Mouse (Mus musculus): ENCODE data around the gene Gnb5. TPM values are rescaled to one million over a fixed set of nuclear protein-coding genes. Genes with fewer than 3 reads are reported as not detected.
A peak's percentile ranks its signal among the peaks of the same experiment; 100 is the strongest.

Gnb5 gene
- polyA plus RNA-seq (2015; fragmentation: Nextera tagmentation; extraction: Ambion mirVana), result 4.4 and 4.5 TPM in 2 replicates

DNA sequence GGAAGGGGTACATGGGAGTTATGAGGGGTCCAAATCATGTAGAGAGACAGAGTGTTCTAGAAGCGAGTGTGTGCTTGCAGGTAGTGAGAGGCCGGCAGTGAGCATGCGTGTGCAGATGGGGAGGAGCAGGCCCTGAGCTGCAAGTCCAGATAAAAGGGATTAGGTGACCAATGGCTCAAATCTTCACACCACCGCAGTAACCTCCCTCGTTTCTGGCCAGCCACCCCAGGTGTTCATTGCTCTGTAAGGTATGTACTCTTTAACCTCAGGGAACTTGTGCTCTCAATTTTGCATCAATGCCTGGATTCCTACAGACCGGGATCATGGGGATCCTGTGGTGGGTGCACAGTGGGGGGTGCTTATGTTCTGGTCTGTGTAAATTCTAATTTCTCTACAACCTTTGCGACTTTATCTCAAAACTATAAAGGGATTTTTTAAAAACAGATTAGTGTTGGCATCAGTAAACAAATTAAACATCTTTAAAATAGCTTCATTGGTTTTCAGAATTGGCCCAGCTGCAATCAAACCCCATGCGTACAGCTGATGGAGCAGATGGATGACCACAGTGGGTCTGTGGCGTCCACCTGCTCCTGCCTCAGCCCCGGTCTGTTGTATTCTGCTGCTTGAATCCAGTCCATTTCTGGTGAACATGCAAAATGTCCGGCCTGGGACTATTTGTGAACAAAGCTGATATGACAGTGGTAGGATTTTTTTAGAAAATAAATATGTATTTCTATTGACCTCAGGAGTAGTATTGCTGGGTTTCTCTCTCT lies at the start of gene Gnb5:
Gene Gnb5, plus strand, starts transcription at position 163 of the 773 bp plus-strand sequence.
- DNase-seq (ENCODE audit: low spot score), result no peak

DNA sequence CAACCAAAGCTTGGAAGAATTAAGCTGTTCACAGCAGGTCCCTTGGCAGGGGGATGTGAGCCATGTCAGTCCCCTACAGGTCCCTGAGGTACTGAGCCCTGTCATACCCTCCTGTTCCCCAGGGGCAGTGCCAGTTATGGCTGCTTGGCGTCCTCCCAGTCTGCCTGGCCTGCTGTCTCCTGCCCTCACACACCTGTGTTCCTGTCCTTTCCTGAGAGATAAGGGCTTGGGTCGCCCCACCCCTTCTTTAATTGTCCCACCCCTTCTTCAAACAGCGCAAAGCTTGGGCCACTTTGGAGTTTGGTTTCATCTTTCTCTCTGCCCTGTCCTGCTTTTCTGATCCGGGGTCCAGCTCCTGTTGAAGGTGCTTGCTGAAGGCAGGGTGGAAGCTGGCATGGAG lies 47.3 kb upstream of the Gnb5 start:
- no peak for DNase-seq (ENCODE audit: low spot score)

DNA sequence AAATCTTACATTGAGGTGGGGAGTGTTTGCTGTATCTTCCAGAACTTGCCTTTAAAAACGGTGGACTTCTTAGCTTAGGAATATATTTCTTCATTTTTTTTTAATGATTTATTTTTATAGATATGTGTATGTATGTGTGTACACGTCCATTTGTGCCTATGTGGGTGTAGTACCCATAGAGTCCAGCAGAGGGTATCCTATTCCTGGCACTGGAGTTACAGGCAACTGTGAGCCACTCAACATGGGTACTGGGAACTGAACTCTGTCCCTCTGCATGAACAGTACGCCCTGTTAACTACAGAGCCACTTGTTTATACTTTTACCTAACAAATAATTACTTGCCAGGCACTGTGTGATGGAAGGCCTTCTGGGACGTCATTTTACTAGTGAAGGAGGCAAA lies 46.4 kb upstream of the Gnb5 start:
- DNase-seq (ENCODE audit: low spot score), result no peak

DNA sequence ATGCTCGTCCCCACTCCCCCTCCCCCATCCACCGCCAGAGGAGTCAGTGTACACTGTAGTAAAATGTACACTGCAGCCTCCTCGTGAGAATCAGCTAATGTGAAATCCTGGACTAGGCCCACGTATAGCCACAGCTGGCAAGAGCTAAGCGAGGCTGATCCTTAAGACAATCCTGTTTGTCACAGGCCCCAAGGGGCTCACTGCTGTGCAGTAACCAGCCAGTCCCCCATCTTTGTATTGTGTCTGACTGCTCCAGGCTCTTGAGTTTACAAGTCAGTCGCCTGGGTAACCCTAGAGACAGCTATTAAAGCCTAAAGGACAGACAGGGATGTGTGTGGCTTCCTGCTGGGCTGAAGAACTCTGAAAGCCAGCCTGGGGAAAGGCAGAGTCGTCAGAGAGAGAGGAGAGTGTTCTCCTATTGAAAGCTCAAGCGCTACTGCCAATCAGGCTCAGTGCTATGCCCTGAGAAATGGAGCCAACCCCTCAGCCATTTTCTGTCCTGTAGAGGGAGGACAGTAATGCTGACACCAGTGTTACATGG lies 44.7 kb upstream of the Gnb5 start:
- DNase-seq (ENCODE audit: low spot score), result no peak

DNA sequence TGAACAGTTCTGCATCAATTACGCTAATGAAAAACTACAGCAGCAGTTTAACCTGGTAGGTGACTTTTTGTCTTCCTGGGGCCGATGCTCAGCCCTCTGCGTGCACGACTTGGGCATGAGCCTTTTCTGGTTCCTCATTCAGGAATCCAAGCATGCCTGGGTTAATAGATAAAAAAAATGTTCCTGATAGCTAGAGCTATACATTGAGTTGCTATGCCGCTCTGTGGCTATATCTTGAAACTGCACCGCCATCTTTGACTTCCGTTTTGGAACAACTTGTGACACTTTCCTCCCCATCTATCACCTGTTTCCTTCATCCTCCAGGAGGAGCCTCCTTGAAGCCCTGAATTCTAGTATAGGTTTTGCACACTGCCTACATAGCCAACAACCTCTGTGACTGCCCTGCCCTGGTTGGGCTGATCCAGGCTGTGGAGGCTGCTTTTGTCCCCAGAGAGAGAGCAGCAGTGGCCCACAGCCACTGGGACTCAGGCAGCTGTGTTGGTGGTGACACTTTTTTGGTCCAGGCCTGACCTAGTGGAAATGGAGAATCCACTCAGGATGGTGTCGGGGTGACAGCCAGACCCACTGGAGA lies 43.8 kb upstream of the Gnb5 start:
- peak; percentile 53 for DNase-seq (ENCODE audit: low spot score)

DNA sequence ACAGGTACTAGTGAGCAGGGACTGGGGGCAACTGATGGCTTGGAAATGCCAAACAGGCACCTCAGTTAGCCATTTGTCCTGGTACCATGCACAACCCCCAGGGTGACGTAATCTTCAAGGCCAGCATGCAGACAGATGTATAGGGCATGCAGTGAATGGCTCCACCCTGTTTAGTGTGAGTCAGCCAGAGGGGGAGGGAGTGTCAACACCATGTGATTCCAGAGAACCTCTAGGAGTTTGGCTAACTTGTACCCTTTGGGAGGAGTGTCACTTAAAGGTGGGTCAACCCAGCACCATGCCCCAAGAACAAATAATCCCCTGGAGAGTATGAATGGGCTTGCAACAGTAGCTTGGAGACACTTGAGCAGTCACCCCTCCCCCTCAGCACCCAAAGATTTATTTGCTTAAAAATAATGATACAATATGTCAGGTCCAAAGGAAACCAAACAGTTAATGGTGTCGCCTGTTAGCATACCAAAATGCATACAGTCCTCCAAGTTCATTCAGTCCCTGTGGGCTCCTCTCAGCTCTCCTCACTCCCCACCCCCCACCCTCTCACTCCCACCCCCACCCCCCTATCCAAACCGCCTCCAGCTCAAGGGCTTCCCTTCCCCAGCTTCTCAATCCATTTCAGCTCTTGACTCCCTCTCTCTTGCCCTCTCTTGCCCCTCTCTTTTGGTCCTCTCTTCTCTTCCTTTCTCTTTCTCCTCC lies 41.9 kb upstream of the Gnb5 start:
- DNase-seq (ENCODE audit: low spot score), result no peak

DNA sequence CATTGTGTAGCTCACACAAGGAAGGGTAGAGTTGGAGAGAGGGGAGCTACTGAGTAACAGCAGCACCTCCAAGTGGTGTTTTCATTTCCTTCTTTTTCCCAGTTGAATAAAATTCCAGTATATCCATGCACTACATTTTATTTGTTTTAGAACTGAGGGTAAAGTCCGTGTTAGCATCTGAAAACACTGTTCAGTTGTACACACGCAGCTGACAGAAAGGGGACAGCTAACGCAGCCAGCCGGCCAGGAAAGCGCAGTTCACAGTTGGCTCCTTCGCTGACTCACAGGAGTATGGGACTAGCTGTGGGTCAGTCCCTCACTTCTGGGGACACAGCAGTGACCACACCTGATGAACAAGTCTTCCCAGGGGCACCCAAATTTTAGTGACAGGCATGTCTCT lies 38.9 kb upstream of the Gnb5 start:
- DNase-seq (ENCODE audit: low spot score), result no peak

DNA sequence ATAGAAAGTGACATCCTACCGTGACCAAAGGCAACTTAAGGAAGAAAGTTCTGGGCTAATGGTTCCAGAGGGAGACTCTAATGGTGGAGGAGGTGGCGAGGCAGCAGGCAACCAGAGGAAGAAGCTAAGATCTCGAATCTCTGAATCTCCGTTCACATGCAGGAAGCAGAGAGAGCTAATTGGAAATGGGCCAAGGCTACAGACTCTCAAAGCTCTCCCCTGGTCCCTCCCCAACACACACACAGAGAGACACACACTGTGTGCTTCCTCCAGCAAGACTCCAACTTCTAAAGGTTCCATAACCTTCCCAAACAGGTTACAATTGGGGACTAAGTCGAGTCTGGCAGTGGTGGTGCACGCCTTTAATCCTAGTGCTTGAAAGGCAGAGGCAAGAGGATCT lies 35.7 kb upstream of the Gnb5 start:
- no peak for DNase-seq (ENCODE audit: low spot score)

DNA sequence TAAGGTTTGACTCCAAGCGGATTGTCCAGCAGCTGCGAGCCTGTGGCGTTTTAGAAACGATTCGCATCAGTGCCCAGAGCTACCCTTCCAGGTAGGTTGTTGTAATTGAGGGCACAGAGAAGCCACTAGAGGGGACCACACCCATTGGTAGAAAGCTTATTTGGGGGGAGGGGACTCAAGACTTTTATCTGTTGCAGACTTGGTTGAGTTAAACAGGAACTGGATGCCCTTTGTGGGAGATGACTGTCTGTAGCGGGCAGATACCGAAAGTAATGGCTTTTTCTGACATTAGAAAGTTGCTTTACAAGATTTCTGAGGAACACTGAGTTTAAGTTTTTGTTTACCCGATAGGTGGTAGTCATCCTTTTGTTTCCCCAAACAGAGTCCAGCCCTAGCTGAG lies 34.5 kb upstream of the Gnb5 start:
- DNase-seq (ENCODE audit: low spot score), result no peak

DNA sequence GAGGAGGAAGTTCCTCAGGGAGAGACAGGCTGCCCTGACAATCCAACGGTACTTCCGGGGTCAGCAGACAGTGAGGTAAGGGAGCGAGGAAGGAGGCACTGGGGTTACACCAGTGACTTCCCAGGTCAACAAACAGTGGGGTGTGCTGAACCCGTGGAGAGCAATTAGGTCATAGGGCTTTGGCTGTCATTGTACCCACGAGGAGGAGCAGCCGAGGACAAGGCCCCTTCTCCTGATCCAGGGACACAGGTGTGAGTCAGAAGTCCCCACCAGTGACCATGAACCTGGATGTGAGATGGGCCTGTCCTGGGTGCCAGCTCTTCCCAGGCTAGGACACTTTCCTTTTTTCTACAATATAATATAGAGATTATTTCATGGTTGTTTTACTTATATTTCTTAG lies 32.4 kb upstream of the Gnb5 start:
- no peak for DNase-seq (ENCODE audit: low spot score)

DNA sequence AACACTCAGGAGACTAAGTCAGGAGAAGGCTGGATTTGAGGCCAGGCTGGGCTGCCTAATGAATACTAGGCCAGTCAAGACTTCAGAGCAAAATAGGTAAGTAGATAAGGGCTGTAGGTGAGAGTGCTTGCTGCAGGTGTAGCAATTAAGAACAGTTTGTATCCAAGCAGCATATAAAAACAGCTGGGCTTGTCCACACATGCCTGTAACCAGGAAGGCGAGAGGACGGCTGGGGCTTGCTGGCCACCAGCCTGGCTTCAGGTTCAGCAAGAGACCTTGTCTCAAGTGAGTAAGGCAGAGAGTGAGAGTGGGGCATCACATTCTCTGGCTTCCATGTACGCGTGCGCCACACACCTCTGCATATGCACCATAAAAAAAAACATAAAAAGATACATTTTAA lies 31.6 kb upstream of the Gnb5 start:
- no peak for DNase-seq (ENCODE audit: low spot score)

DNA sequence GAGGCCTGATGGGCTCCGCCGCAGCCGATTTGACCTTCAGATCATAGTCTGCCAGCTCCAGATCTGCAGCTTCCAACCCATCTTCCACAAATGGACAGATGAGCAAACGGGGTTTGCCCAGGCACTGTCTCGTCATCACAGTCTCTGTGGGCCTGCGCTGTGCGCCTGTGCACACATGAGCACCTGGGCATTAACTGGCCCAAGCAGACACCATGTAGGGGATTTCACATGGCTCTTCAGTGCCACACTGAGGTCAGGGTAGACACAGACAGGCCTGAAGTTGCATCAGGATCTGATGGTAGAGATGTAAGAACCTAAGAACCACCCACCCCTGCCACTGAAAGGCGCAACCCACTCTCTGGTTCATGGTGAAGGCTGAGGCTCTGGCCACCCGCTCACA lies 31.0 kb upstream of the Gnb5 start:
- DNase-seq (ENCODE audit: low spot score), result no peak

DNA sequence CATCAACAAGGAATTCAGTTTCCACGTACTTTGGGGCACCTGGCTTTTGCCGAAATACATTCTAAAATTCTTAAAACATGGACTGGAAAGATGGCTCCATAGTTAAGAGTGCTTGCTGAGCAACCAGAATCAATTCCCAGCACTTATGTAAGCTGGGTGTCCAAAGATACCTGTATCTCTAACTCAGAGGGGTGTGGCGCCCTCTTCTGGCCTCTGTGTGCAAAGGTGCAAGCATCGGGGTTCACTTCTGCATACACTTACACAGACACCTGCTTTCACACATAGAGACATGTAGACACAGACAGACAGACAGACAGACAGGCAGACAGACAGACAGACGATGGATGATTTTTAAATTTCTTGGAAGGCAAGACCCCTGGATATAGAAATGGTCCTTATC lies 25.3 kb upstream of the Gnb5 start:
- DNase-seq (ENCODE audit: low spot score), result peak; percentile 54

DNA sequence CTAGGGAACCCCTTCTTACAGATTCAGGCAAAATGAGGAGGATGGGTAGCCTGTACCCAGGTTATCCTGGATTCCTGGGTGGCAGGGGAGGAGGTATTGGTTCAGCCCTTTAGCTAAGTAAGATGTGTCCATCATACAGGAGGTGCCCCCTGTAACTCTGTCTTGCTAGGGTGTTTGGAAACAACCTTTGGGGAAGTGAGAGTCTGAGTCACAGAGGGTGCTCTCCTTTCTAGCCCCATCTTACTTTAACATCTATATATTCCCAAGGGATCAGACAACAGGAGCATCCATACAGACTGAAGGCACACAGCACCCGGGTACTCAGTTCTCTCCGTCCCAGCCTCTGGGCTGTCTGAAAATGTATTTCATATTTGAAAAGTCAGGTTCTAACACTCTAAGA lies 23.9 kb upstream of the Gnb5 start:
- DNase-seq (ENCODE audit: low spot score), result no peak

DNA sequence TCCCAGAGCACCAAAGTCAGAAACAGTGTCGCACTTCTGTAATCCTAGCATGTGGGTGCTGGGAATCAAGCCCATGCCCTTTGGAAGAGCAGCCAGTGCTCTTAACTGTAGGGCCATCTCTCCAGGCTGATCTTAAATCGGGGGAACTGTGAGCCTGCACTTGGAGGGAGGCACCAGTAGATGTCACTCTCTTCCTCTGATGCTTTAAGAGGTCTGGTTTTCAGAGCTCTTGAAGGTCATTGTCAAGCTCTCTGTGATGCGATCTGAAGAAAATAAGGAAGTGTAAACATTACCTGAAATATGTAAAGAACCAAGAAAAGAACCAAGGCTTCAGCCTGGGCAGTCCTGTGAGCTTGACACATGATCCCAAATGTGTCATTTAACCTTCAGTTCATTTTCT lies 23.3 kb upstream of the Gnb5 start:
- DNase-seq (ENCODE audit: low spot score), result peak; percentile 61

DNA sequence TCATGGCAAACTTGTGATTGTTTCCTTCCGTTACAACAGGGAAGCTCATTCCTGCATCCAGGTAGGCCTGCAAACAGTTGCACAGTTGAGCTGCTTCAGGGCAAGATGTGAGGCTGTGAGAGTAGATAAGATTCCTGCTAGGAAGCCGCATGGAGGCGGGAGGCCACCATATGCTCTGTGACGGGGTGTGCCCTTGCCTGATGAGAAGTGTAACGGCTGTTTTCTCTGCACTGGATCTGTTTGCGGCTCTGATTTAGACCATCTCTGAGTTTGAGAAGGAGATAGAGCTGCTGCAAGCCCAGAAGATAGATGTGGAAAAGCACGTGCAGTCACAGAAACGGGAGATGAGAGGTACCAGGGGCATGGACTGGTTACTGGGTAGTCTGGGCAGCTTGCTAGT lies 22.5 kb upstream of the Gnb5 start:
- DNase-seq (ENCODE audit: low spot score), result no peak

DNA sequence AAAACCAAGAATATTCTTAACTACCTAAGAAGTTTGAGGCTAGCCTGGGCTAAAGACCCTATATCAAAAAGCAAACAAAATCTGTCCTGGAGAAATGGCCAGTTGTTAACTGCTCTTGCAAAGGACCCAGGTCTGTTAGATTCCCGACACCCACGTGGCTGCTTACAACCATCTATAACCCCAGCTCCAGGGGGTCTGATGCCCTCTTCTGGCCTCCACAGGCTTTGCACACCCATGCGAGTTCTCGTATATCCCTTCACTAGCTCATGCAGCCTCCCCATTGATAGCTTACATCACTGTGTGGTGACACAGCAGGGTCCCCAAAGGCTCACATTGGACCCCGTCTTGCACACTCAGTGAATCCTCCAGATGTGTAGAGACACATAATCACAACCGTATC lies 20.7 kb upstream of the Gnb5 start:
- no peak for DNase-seq (ENCODE audit: low spot score)

DNA sequence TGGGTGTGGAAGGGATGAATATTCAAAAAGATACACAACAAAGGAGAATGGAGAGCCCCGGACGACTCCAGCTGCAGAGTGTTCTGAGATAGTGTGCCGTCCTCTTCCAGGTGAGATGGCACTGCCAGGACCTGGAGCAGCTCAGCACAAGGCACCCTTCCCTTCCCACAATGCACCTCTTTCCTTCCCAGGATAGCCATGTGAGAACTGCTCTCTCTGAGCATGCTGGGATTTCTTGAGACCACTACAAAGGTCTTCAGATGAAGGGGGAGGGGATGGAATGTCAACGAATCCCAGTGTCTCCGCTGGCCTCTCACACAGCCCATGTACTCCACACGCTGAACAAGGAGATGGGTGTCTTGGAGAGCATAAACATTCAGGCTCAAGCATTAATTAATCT lies 18.5 kb upstream of the Gnb5 start:
- no peak for DNase-seq (ENCODE audit: low spot score)

DNA sequence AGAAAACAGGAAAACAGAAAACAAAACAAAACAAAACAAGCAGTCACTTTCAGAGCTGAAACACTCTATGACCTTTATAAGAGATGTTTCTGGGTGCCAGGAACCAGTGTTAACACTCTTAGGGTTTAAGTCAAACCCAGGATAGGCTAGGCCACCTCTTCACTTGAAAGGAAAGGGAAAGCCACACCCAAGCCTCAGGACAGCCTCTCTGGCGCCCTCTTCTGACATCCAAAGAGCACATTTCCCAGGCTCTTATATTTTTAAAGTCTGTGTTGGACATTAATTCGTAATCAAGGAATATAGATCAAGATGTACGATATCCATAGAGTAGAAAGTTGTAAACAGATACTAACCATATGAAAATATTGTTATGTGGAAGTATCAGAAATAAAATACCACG lies 16.5 kb upstream of the Gnb5 start:
- DNase-seq (ENCODE audit: low spot score), result peak; percentile 22

DNA sequence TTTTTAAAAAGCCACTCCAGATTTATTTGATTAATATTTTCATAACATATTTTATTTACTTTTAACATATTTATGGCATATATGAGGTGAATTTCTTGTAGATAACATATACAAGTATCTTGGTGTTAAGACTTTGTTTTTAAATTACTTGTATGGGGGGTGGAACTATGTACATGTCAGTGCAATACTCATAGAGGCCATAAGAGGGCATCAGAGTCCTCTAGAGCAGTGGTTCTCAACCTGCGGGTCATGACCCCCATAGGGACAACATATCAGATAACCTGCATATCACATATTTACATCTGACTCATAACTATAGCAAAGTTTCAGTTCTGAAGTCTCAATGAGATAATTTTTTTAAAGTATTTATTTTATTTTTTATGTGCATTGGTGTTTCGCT lies 6.7 kb upstream of the Gnb5 start:
- peak; percentile 59 for DNase-seq (ENCODE audit: low spot score)

DNA sequence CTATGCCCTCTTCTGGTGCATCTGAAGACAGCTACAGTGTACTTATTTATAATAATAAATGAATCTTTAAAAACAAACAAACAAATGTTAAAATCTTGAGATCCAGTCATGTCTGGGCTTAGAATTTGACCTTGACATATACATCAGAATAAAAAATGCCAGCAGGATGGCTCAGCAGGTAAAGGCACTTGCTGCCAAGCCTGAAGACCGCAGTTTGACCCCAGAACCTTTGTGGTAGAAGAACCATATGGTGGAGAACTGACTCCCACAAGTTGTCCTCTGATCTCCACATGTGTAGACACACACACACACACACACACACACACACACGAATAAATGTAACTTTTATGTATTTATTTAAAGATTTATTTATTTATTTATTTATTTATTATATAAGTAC lies 3.1 kb upstream of the Gnb5 start:
- no peak for DNase-seq (ENCODE audit: low spot score)

DNA sequence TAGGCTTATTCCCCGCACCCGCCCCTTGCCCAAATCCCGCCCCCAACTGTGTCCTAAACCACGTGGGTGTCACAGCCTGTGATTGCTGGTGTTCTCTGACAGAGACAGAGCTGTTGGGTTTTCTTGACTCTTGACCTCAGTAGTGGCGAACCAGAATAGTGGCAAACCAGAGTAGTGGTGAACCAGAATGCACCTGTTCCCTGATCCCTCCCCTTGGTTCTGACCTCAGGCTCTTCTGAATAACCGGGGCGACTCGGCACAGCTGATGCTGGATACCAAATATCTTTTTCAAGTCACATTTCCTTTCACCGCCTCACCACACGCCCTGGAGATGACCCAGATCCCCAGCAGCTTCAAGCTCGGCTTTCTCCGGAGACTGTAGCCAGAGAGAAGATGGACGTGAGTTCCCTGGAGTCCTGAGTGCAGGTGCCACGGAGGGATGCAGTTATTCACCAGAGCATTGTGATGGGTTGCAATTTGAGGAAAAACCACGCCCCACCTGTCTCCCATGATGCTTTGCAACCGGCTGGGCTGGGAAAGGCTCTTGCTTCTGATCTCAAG lies 2.3 kb upstream of the Gnb5 start:
- DNase-seq (ENCODE audit: low spot score), result peak; percentile 12

Measured in thymus, postnatal 0 days (tissue).